Mouse (Mus musculus) heart, adult 2 months (tissue): ENCODE results near the gene Acbd5.
"Not testable (repeated sequence)": the region's sequence is repeated elsewhere in the genome, so short reads cannot be mapped to it uniquely, and the experiment has no call there.

Source experiments
- CTCF ChIP-seq: fragments of 200-600 bp; IDR thresholded peaks from 2 replicates; pipeline ENCODE4 v1.8.1; 2022; ENCODE audit warnings: antibody characterized with exemption, mild to moderate bottlenecking, moderate library complexity
- EP300 ChIP-seq: fragments of 200-500 bp; IDR thresholded peaks from 2 replicates; pipeline ENCODE4 v1.6.1; 2011; ENCODE audit warnings: low read depth, low read length, control low read depth; ENCODE audit not compliant: insufficient read depth

DNA sequence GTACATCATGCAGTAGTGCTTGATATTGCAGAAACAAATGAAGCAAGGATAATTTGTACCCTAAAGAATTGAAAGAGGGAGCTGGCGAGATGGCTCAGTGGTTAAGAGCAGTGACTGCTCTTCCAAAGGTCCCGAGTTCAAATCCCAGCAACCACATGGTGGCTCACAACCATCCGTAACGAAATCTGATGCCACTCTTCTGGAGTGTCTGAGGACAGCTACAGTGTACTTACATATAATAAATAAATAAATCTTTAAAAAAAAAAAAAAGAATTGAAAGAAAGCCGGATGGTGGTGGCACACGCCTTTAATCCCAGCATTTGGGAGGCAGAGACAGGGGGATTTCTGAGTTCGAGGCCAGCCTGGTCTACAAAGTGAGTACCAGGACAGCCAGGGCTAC lies 27.3 kb upstream of the Acbd5 start:
- TF ChIP-seq CTCF, EP300: not testable (repeated sequence)
